Comparison of ENCODE assay signal across 25 mouse cellular contexts in genomic region chr11:35698901-35699300, GRCm38 (mm10).
DNase-seq lines count a peak whose midpoint lies in the region; ATAC-seq lines count a peak whose summit lies in the region.
"Had no signal": no experiment of that assay in that cellular context is flagged by ENCODE, and none has a peak within 500 bp of the region (broad histone marks: within the 10 kb centered on the region; RNA-seq: fewer than 3 reads in every experiment).

No protein-coding gene starts in this region.

- H3K4me1 ChIP-seq in heart, embryonic 12.5 days (replicated peaks), result no peaks in the 10 kb centered on the region
- H3K4me1 ChIP-seq in kidney, embryonic 14.5 days (ENCODE audit: control insufficient read depth, insufficient read depth, low read length), result no peaks in the 10 kb centered on the region
- H3K4me1 ChIP-seq: embryonic facial prominence, embryonic 13.5 days; limb, embryonic 10.5 days had no signal

- ATAC-seq in heart, embryonic 12.5 days (ENCODE audit: insufficient number of reproducible peaks, low FRiP score), result no peak
- ATAC-seq in kidney, embryonic 14.5 days (ENCODE audit: low FRiP score, low TSS enrichment), result no peak
- ATAC-seq: forebrain, embryonic 14.5 days; hindbrain, postnatal 0 days; intestine, embryonic 16.5 days; liver, postnatal 0 days; lung, postnatal 0 days; Patski had no signal

- WGBS in heart, embryonic 12.5 days, result 90% methylated on average over 5 of the region's 5 CpGs
- WGBS in kidney, embryonic 14.5 days, result 100% methylated on average over 5 of the region's 5 CpGs

- DNase-seq in heart, adult 18-20 months, result peak; percentile 17 to 23
- DNase-seq in kidney, adult 9 months, result peak; percentile 60
- DNase-seq in kidney, postnatal 14 days, result peak; percentile 53
- peak; percentile 77 for DNase-seq in testis, postnatal 10 days (ENCODE audit: low spot score)
- no peak for DNase-seq in right cerebral cortex, adult 2 months (ENCODE audit: low spot score in 2 of 2)
- DNase-seq: B cell, adult 2 months; cerebellum, adult 9-11 months; heart, postnatal 10 days; liver; liver, postnatal 0 days had no signal

- no peak overlapping the region for H3K9ac ChIP-seq in heart, embryonic 12.5 days
- no peak overlapping the region for H3K9ac ChIP-seq in kidney, embryonic 14.5 days (ENCODE audit: low read depth, low read length)
- H3K9ac ChIP-seq: embryonic facial prominence, embryonic 13.5 days; liver, postnatal 0 days had no signal

- no peak overlapping the region for H3K4me3 ChIP-seq in heart, embryonic 12.5 days
- no peak overlapping the region for H3K4me3 ChIP-seq in kidney, embryonic 14.5 days (ENCODE audit: low read length)
- H3K4me3 ChIP-seq: embryonic facial prominence, embryonic 13.5 days; erythroblast, embryonic 14.5 days; layer of hippocampus, adult 2 months; limb, embryonic 10.5 days had no signal

- H3K9me3 ChIP-seq in heart, embryonic 12.5 days (replicated peaks), result peaks cover 6% of the 10 kb centered on the region; the same call in 1 of the 2 replicates
- H3K9me3 ChIP-seq in kidney, embryonic 14.5 days (ENCODE audit: control insufficient read depth, low read length), result peaks cover 4% of the 10 kb centered on the region

- H3K27me3 ChIP-seq in heart, embryonic 12.5 days (replicated peaks), result no peaks in the 10 kb centered on the region
- no peaks in the 10 kb centered on the region for H3K27me3 ChIP-seq in kidney, embryonic 14.5 days (ENCODE audit: control insufficient read depth, insufficient read depth, low read length)
- H3K27me3 ChIP-seq: CH12.LX; embryonic facial prominence, embryonic 13.5 days; Patski had no signal

- H3K36me3 ChIP-seq in heart, embryonic 12.5 days, result peaks cover 11% of the 10 kb centered on the region
- H3K36me3 ChIP-seq in kidney, embryonic 14.5 days (ENCODE audit: control insufficient read depth, insufficient read depth, low read length), result peaks cover 6% of the 10 kb centered on the region; the same call in 1 of the 2 replicates
- H3K36me3 ChIP-seq: G1E had no signal

- no peak overlapping the region for H3K27ac ChIP-seq in heart, embryonic 12.5 days (ENCODE audit: poor library complexity, severe bottlenecking)
- no peak overlapping the region for H3K27ac ChIP-seq in kidney, embryonic 14.5 days (ENCODE audit: low read depth, low read length)
- H3K27ac ChIP-seq: embryonic facial prominence, embryonic 13.5 days; hindbrain, postnatal 0 days; layer of hippocampus, adult 2 months; limb, embryonic 10.5 days; macrophage had no signal

- H3K4me2 ChIP-seq in heart, embryonic 12.5 days, result no peak overlapping the region
- no peak overlapping the region for H3K4me2 ChIP-seq in kidney, embryonic 14.5 days (replicated peaks; ENCODE audit: low read depth, low read length)
- H3K4me2 ChIP-seq: embryonic facial prominence, embryonic 13.5 days; heart, embryonic 11.5 days had no signal

Comparison
In these comparisons a context has a peak if more than half of its experiments do, and no peak if none do; other contexts are left out.
1. DNase-seq: peak in heart, adult 18-20 months (2 of 2), kidney, adult 9 months (single experiment), kidney, postnatal 14 days (single experiment) and testis, postnatal 10 days (single experiment); none in right cerebral cortex, adult 2 months (0 of 2).